Mouse (Mus musculus): ENCODE data around the gene Add3. TPM values are rescaled to one million over a fixed set of nuclear protein-coding genes. Genes with fewer than 3 reads are reported as not detected.
A peak's percentile ranks its signal among the peaks of the same experiment; 100 is the strongest.

Add3 gene
- total and polyA plus RNA-seq, 3 experiments: 14.0 to 52.9 TPM; not detected in 1

DNA sequence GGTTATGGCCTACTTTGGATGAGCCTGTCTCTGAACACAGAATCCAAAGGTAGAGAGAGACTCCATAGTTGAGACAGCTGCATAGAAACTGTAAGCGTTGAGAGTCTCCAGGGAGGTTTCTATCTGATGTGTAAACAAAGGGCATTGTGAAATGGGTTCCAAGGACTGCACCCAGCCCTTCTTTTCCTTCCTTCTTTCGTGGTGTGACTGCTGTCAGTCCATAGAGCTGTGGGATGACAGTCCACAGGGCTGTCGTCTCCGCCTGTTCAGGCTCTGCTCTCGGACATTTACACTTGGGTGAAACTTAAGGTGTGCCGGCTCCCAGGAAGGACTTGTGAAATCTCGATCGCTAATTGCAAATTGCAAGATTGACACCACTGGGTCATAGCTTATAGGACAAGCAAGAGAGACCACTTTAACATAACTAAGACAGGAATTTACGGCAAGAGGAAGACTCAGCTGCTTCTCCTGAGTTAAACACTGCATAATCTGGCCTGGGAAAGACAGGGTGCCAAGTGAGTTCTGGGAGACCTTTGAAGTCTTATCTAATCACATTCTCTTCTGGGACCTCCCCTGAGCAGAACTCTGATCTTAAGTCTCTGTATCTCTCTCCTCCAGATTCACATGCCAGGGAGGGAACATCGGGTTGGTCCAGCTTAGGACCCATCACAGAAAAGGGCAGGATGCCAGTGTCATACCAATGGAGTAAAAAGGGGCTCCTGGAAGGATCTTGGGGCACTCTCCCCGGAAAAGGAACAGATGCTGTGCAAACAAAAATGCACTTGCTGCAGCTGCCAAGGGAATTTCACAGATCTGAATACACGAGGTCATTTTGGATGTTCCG is 11.5 kb upstream of the Add3 start (continued):
- TF ChIP-seq RAD21 (IDR thresholded peaks at IDR 0.05; ENCODE audit: low read depth, low read length) (no peak), RCOR1 (IDR thresholded peaks at IDR 0.05; ENCODE audit: low read depth, low read length) (peak; percentile 94), GABPA (IDR thresholded peaks at IDR 0.05; ENCODE audit: low read depth, low read length) (no peak), SIN3A (IDR thresholded peaks at IDR 0.05; ENCODE audit: low read length) (peak; percentile 61; the same call in 1 of the 2 replicates), POLR2A (IDR thresholded peaks at IDR 0.05; ENCODE audit: control insufficient read depth in 1 of 2, insufficient read depth in 1 of 2, low read depth in 1 of 2, low read length in 2 of 2, poor library complexity in 1 of 2) (no peak), ZC3H11A (IDR thresholded peaks at IDR 0.05; ENCODE audit: low read depth, low read length) (no peak), USF2 (IDR thresholded peaks at IDR 0.05; ENCODE audit: borderline replicate concordance in 1 of 2, insufficient read depth in 1 of 2, low read depth in 1 of 2, low read length in 2 of 2) (no peak)

DNA sequence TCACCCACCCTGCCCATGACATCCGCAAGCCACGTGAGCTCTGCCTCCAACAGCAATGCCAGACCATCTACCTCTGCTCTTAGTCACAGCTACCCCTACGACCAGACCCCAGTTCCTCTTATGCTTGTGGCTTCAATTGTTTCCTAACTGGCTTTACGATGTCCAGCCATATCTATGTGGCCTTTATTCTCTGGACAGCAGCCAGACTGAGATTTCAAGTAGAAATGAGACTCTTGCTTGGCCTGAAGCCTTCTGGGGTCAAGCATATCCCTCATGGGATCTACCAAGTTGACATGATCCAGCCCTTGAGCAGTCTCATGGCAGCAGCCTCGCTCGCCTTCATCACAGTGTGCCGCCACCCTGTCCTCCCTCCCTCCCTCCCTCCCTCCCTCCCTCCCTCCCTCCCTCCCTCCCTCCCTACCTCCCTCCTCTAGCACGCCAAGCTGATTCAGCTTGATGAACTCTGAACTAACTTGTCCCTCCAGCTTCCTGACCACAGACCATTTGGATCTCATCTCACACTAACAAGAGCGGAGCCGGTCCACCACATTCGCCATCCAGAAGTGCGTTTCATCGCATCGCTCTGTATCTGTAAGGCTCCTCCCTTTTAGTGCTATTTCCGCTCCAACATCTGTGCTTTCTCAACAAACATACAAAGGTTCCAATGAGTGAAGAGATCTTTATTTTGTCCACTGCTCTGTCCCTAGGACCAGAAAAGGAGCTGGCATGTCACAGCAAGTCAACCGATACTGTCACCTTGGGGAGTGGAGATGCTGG is 9.7 kb upstream of the Add3 start:
- Histone ChIP-seq H3K4me1 (ENCODE audit: control insufficient read depth in 1 of 2, insufficient read depth in 2 of 2, low read length in 2 of 2) (peaks cover 13 to 30% of the 10 kb centered on the region in 2 experiments), H3K79me2 (ENCODE audit: control insufficient read depth, insufficient read depth, low read length, poor library complexity) (no peaks in the 10 kb centered on the region)

DNA sequence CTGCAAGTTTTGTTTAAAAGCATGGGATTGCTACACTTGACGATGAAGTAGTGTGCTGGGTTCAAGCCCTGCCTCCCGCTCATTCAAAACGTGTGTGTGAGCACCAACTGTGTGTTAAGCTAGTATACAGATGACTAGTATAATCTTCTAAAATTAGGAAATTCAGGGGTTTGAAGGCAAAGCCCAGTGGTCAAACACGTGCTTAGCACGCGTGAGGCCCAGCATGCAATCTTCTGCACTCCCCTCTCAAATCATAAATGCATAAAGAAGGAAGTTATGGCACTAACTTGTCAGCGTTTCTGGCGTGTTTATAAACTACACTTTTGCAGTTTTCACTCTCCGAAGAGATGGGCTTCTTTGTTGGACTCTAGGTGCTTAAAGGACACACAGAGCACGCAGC is 7.8 kb upstream of the Add3 start:
- Histone ChIP-seq H3K4me3 (ENCODE audit: control insufficient read depth in 1 of 2, insufficient read depth in 1 of 2, low read depth in 2 of 2, low read length in 2 of 2) (no peak overlapping the region), H3K27me3 (ENCODE audit: control insufficient read depth in 1 of 2, insufficient read depth in 2 of 2, low read length in 2 of 2) (peaks cover 0 to 5% of the 10 kb centered on the region in 2 experiments; a peak in 3 of 4 replicates), H3K9me3 (replicated peaks; ENCODE audit: insufficient read depth, low read length) (no peaks in the 10 kb centered on the region), H3K36me3 (ENCODE audit: control insufficient read depth in 1 of 2, insufficient read depth in 2 of 2, low read length in 2 of 2) (peaks cover 0 to 15% of the 10 kb centered on the region in 2 experiments; a peak in 2 of 4 replicates), H3K27ac (ENCODE audit: control insufficient read depth, low read depth, low read length) (no peak overlapping the region), H3K79me2 (ENCODE audit: control insufficient read depth, insufficient read depth, low read length, poor library complexity) (no peaks in the 10 kb centered on the region), H3K4me1 (ENCODE audit: control insufficient read depth in 1 of 2, insufficient read depth in 2 of 2, low read length in 2 of 2) (peaks cover 7 to 15% of the 10 kb centered on the region in 2 experiments), H3K9ac (ENCODE audit: control insufficient read depth, low read depth, low read length, poor library complexity, severe bottlenecking) (no peak overlapping the region)
- no peak for DNase-seq (ENCODE audit: low read depth, low spot score)
- TF ChIP-seq RCOR1 (IDR thresholded peaks at IDR 0.05; ENCODE audit: low read depth, low read length) (no peak), ETS1 (IDR thresholded peaks at IDR 0.05; ENCODE audit: low read depth, low read length) (no peak), CHD2 (IDR thresholded peaks at IDR 0.05; ENCODE audit: low read length) (no peak), NRF1 (IDR thresholded peaks at IDR 0.05; ENCODE audit: insufficient read depth, low read depth, low read length, poor library complexity, severe bottlenecking) (no peak), HCFC1 (IDR thresholded peaks at IDR 0.05; ENCODE audit: low read depth, low read length) (no peak), POLR2A (IDR thresholded peaks at IDR 0.05; ENCODE audit: control insufficient read depth in 1 of 2, insufficient read depth in 1 of 2, low read depth in 1 of 2, low read length in 2 of 2, poor library complexity in 1 of 2) (no peak), E2F4 (IDR thresholded peaks at IDR 0.05; ENCODE audit: borderline replicate concordance, low read depth, low read length) (no peak), USF2 (IDR thresholded peaks at IDR 0.05; ENCODE audit: borderline replicate concordance in 1 of 2, insufficient read depth in 1 of 2, low read depth in 1 of 2, low read length in 2 of 2) (no peak), NELFE (IDR thresholded peaks at IDR 0.05; ENCODE audit: low read depth, low read length) (no peak), MAFK (IDR thresholded peaks at IDR 0.05; ENCODE audit: borderline replicate concordance, low read depth, low read length) (no peak), MYB (IDR thresholded peaks at IDR 0.05; ENCODE audit: low read depth, low read length) (no peak), CHD1 (IDR thresholded peaks at IDR 0.05; ENCODE audit: low read depth, low read length) (no peak), ZKSCAN1 (IDR thresholded peaks at IDR 0.05; ENCODE audit: low read depth, low read length) (no peak), USF1 (IDR thresholded peaks at IDR 0.05; ENCODE audit: low read depth, low read length) (no peak), GABPA (IDR thresholded peaks at IDR 0.05; ENCODE audit: low read depth, low read length) (no peak), EP300 (IDR thresholded peaks at IDR 0.05; ENCODE audit: low read depth in 1 of 2, low read length in 2 of 2) (no peak), GATA1 (IDR thresholded peaks at IDR 0.05; ENCODE audit: low read depth, low read length) (no peak), TCF12 (IDR thresholded peaks at IDR 0.05; ENCODE audit: low read depth, low read length) (no peak), TAL1 (IDR thresholded peaks at IDR 0.05; ENCODE audit: low read length) (no peak)

More for the DNA sequence above, 9.7 kb upstream of the Add3 start:
- Histone ChIP-seq H3K27me3 (ENCODE audit: control insufficient read depth in 1 of 2, insufficient read depth in 2 of 2, low read length in 2 of 2) (peaks cover 0 to 1% of the 10 kb centered on the region in 2 experiments; a peak in 3 of 4 replicates), H3K27ac (ENCODE audit: control insufficient read depth, low read depth, low read length) (no peak overlapping the region), H3K9me3 (replicated peaks; ENCODE audit: insufficient read depth, low read length) (no peaks in the 10 kb centered on the region), H3K9ac (ENCODE audit: control insufficient read depth, low read depth, low read length, poor library complexity, severe bottlenecking) (no peak overlapping the region), H3K4me3 (ENCODE audit: control insufficient read depth in 1 of 2, insufficient read depth in 1 of 2, low read depth in 2 of 2, low read length in 2 of 2) (no peak overlapping the region), H3K36me3 (ENCODE audit: control insufficient read depth in 1 of 2, insufficient read depth in 2 of 2, low read length in 2 of 2) (peaks cover 0 to 29% of the 10 kb centered on the region in 2 experiments; a peak in 2 of 4 replicates)
- no peak for TF ChIP-seq MEF2A (IDR thresholded peaks at IDR 0.05; ENCODE audit: extremely low read depth, insufficient replicate concordance, low read depth, low read length, poor library complexity, severe bottlenecking)
- no peak for TF ChIP-seq ZKSCAN1 (IDR thresholded peaks at IDR 0.05; ENCODE audit: low read depth, low read length)
- DNase-seq (ENCODE audit: low read depth, low spot score): no peak
